Mouse (Mus musculus) layer of hippocampus, adult 18-20 months (tissue): ENCODE data around the gene Kcnip1. TPM values are rescaled to one million over a fixed set of nuclear protein-coding genes. Genes with fewer than 3 reads are reported as not detected.

Source experiments
- DNase-seq, 2 experiments: peaks; one replicate each; pipeline ENCODE4 v3.0.0; 2022; ENCODE audit warnings: low spot score in 2 of 2
- total RNA-seq, 2 experiments: library from RNA; stranded (reverse); gene quantifications; 2 replicates each; pipeline ENCODE4 v1.2.3; 2021

Gene Kcnip1
- total RNA-seq, 2 experiments from 2014 or later: 20.3 to 24.2 TPM

DNA sequence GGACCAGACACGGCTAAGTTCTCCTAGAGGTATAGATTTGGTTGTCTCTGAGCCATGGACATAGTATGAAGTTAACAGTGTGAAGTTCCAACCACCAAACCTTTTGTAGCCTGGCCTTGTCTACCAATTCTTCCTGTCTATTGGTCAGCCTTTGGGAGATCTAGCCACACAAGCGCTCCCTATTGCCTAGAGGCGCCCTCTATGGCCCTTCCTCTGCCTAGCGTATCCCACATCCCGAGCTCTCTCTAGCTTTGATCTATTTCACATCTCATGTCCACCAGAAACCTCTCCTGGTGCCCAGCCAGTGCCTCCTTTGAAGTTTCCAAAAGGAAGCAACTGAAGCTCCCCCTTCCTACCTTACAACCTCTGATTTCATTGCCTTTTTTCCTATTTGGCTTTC is 147.0 kb downstream of the Kcnip1 start:
- DNase-seq: no peak

- DNase-seq: no peak
These were observed 149.6 kb downstream of the Kcnip1 start for GRCm38 (mm10) chr11:33843294-33843864.

GRCm38 (mm10) chr11:33839049-33839448 is 153.9 kb downstream of the Kcnip1 start:
- no peak for DNase-seq

DNA sequence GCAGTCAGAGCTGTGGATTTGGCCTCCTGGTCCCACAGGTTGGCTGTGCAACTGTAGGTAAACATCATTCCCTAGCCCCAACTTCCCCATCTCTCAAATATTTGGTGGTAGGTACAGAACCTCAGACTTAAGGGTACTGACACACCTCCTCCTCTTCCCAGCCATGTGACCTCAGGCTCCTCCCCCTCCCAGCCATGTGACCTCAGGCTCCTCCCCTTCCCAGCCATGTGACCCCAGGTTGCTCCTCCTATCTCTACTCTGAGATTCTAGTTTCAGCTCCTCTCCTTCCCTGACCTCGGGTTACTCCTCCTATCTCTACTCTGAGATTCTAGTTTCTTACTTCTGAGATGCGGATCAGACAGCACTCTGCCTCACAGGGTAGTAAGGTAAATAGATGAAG is 163.2 kb downstream of the Kcnip1 start:
- no peak for DNase-seq

DNA sequence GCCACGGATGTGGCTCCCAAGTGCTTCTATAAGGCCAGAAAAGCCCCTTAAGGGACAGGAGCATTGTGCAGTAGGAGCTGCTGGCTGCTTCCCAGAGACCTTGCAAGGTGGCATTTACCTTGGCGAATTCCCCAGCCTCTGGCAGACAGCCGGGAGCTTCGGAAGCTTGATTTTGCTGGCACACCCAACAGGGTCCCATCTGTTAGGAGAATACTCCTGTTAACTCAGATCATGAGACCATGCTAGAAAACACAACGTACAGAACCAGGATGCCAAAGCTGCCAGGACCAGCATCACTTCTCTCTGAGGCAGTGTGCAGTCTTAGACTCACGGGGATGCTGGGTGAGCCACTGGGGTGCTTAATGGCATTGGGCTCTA is 165.1 kb downstream of the Kcnip1 start:
- peak in 1 of 2 experiments; percentile 59 for DNase-seq

- DNase-seq: no peak
These were observed 165.7 kb downstream of the Kcnip1 start for GRCm38 (mm10) chr11:33827085-33827828.

- DNase-seq: no peak
These were observed 168.2 kb downstream of the Kcnip1 start for GRCm38 (mm10) chr11:33824739-33825138.

- no peak for DNase-seq
These were observed 171.6 kb downstream of the Kcnip1 start for GRCm38 (mm10) chr11:33821331-33821730.

GRCm38 (mm10) chr11:33820876-33821275 is 172.1 kb downstream of the Kcnip1 start:
- no peak for DNase-seq

DNA sequence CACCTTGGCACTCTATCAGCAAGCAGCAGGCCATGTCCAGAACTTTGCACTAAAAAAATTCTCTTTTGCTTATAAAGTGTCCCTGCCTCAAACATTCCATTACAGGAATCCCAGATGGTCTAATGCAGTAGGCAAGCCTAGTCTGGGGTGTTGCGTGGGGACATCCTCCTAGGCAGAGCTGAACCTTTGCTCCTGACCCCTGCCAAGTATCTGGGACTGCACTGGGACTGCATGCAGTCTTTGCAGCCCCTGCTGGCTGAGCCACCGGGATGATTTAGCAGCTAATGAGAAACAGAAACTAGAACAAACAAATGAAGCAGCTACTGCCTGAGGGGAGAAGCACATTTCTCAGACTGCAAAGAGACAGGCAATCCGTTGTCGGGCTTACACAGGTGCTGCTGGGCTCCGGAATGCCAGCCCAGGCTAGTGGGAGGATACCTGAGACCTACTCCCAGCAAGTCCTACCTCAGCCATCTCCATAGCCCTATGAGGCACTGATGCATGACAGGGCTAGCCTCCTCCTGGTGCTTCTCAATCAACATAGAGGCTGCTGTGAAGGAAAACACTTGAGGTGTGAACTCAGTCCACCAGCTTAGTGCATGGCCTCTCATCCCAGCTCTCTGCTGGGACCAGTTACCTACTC is 174.0 kb downstream of the Kcnip1 start:
- DNase-seq: no peak

DNA sequence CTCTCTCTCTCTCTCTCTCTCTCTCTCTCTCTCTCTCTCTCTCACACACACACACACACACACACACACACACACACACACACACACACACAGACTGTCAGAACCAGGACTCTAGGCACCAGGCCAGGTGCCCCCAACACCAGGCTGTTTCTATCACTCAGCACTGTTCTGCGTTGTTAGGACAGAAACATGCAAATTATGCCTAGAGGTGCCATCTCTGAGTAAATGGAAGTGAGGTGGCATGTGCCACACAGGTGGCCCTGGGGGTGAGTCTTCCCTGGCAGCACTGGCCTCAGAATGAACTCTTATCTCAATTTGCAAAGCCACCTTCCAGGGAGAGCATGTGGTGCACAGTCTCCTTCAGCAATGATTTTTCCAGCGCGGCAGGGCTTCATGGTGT is 176.9 kb downstream of the Kcnip1 start:
- DNase-seq: no peak

DNA sequence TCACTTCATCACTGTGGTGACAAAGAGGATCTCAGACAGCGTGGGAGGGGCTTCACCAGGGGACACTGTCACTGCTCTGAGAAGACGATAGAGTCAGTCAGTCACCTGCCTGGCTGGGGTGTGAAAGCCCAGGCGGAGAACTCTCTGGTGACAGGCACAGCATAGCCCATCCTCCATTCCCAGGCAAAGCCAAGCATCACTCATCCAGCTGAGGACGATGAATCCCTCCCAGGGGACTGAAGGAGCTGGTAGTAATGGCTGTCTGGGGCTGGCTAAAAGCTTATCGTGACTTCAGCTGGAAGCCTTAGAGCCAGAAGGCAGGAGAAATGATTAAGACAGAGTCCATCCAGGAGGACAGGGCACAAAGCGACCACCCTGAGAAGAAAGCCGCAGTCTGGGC is 182.8 kb downstream of the Kcnip1 start:
- no peak for DNase-seq

DNA sequence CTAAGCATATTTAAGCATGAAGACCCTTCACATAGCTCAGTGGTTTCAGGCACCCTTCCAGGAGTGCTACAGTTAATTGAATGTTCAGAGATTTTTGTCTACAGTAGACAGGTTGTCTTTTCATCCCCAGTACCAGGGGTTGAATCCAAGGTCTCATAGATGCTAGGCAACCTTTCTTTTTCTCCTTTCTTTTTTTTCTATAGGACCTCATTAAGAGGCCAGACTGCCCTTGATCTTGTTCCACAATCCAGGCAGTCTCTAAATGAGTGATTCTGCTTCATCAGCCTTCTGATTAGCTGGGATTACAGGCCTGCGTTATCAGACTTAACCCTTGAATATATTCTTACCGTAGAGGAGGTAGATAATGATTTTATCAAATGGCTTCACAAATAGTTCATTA is 189.9 kb downstream of the Kcnip1 start:
- no peak for DNase-seq

GRCm38 (mm10) chr11:33800436-33801088 is 192.4 kb downstream of the Kcnip1 start:
- DNase-seq: peak; percentile 44 to 78

GRCm38 (mm10) chr11:33799933-33800332 is 193.0 kb downstream of the Kcnip1 start:
- DNase-seq: no peak

DNA sequence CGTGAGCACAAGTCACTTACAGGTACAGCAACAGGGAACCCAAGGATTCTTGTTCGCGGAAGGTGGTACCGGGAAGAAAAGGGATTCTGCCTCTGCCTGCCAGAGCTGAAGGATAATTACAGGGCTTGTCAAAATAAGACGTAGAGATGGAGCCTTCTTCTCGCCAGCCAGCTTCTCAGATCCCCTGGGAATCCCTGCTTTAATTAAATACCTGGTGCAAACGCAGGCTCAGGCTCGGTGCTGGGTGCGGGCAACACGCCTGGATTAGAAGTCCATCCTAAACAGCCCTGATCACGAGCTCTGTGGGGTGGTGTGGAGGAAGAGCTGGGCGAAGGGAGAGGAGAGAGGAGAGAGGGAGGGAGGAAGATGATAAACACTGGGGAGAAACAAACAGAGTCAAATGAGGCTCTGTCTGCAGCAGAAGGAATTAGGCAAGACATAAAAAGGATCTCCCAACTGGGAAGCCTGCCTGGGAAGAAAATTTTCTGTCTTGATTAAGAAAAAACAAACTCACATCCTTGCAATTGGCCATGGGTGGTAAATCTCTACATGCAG is 194.8 kb downstream of the Kcnip1 start:
- no peak for DNase-seq

GRCm38 (mm10) chr11:33787362-33787761 is 205.6 kb downstream of the Kcnip1 start:
- DNase-seq: no peak

DNA sequence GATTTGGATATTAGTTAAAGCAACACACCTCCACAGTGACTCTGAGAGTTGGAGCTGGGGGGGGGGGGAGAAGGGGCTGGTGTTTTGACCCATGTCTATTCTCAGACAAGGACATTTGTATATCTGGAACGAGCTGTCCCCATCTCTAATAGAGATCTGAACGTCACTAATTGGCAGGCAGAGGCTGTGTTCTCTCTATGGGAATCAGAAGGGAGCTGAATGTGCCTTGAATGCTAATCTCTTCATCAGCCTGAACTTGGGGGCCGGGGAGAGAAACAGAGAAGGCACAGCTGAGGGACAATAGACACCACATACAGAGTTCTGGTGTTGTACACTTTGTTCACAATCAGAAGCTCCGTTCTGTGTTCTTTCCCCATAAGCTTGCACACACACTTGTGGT is 206.4 kb downstream of the Kcnip1 start:
- DNase-seq: peak in 1 of 2 experiments; percentile 41

GRCm38 (mm10) chr11:33781561-33781971 is 211.4 kb downstream of the Kcnip1 start:
- DNase-seq: no peak

DNA sequence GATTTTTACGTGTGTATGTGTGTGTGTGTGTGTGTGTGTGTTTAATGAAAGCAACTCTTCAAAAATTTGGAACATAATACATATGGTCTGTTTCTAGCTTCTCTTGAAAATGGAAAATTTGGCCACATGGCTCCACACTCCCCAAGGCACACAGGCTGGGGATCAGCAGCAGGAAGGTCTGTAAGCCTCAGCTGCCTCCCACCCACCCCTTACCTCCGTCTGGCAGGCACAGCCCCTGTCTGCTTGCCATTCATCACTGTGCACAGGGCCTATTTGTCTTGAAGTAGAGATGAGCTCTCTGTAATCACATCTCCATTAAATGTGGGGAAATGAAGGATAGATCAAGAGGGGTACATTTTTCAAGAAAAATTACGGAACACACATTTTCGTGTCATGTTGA is 212.7 kb downstream of the Kcnip1 start:
- no peak for DNase-seq

DNA sequence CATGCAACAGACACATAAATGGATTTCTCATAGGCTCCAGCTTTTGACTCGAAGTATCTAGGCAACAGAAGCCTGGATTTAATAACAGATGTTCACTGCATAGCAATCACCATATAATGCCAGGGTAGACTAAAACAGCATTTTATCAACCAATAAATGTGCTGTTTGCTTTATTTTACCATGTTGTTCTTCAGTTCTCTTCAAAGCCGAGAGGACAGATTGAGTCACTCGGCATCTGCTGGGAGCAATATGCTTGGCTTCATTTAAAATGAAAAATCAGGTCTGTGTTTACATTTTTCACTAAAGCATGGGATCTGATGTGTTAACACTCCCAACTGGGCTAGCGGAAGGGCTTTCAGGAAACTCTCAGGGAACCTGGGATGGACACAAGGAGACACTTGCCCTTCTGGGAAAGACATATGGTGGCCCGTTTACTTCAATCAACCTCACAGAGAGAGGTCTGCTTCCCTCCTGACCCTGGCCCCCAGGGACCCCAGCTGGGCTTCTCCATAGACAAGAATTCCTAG is 220.3 kb downstream of the Kcnip1 start:
- peak; percentile 57 to 84 for DNase-seq
